Mouse (Mus musculus) left cerebral cortex, adult 2 months (tissue): ENCODE measurements around the gene Lars2. TPM values are rescaled to one million over a fixed set of nuclear protein-coding genes. Genes with fewer than 3 reads are reported as not detected.
A peak's percentile ranks its signal among the peaks of the same experiment; 100 is the strongest.

Experiments used
- DNase-seq, 2 experiments: peaks; one replicate each; pipeline ENCODE4 v3.0.0; 2021 to 2022; ENCODE audit warnings: low spot score in 2 of 2, mixed read lengths in 1 of 2; ENCODE audit errors: extremely low spot score in 1 of 2
- H3K27ac ChIP-seq: fragments of 200-600 bp; 2 replicates; pipeline ENCODE4 v1.8.1; 2022
- H3K4me3 ChIP-seq: fragments of 200-600 bp; 2 replicates; pipeline ENCODE4 v1.8.1; 2022
- CTCF ChIP-seq: fragments of 200-600 bp; IDR thresholded peaks from 2 replicates; pipeline ENCODE4 v1.8.1; 2022; ENCODE audit warnings: antibody characterized with exemption, mild to moderate bottlenecking, moderate library complexity
- intact Hi-C: fragments of 180-260 bp; cut with DNase I; formaldehyde crosslinking; loops from one replicate; pipeline ENCODE4 v1.15.1; 2025
- total RNA-seq, 2 experiments: library from RNA; stranded (reverse); gene quantifications; 2 replicates each; pipeline ENCODE4 v1.2.3; 2021

The Lars2 gene
- total RNA-seq, 2 experiments from 2014 or later: 29.6 to 56.2 TPM

DNA sequence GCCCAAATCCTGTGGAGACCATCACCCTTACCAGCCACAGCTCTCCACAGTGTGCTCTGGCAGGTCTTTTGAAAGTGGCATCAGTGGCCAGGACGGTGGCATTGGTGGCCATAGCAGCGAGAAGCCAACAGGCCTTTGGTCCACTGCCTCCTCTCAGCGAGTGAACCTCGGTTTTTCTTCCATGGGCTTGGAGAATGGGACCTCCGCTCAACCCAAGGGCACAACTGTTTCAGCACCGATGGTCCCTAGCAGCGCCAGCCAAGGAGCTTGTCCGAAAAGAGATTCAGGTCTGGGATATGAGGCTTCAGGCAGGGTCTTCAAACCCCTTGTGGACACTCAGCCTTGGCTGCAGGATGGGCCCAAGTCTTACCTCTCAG, 113.1 kb downstream of the Lars2 start:
- H3K4me3 ChIP-seq: peak overlapping the region; percentile 59

DNA sequence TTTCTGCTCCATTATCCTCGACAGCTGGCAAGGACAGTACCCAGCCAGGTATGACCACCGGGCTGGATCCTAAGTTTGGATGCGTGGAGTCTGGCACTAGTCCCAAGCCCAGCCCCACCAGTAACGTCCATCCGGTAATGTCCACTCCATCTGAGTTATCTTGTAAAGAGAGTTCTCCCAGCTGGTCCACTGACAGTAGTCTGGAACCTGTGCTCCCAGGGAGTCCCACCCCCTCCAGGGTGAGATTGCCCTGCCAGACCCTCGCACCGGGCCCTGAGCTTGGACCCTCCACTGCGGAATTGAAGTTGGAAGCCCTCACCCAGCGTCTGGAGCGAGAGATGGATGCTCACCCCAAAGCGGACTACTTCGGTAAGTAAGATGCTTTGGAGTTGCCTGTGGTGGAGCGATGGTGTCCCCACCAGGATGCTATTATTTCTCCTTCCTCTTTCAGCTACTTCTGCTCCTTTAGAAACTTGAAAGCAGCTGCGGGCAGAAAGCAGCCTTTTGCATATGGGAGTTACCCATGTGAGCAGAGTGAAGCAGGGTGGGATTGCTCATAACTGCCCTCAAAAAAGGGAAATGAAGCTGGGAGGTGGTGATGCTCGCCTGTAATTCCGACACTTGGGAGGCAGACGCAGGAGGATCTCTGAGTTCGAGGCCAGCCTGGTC, 113.7 kb downstream of the Lars2 start:
- no peak for DNase-seq
- no peak for TF ChIP-seq CTCF
- Histone ChIP-seq H3K4me3 (peak overlapping the region; percentile 19), H3K27ac (no peak overlapping the region)
- intact Hi-C loops: no loop called here

More for the DNA sequence above, 113.1 kb downstream of the Lars2 start:
- DNase-seq: no peak
- intact Hi-C loops: loop anchor here (2.0 kb wide), 1 partner anchor 23 kb away; no protein-coding TSS in a partner anchor
- no peak overlapping the region for H3K27ac ChIP-seq
- TF ChIP-seq CTCF: no peak

DNA sequence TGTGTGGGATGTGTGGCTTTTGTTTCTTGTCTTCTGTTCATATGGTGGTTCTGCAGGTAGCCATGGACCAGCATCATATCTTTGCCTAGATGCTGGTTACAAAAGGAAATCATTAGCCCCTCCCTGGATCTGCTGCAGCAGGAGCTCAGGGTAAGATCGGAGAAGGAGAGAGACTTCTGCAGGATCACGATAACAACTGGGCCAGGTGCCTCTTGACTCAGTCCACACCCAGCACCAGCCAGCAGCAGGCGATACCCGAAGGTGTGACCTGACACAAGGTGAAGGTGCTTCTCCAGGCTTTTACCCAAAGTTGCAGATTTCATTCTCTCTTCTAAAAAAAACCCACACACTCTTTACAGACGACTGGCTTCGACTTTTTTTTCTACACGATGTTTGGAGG, 114.4 kb downstream of the Lars2 start:
- Histone ChIP-seq H3K27ac (no peak overlapping the region), H3K4me3 (no peak overlapping the region)
- DNase-seq: no peak
- intact Hi-C loops: no loop called here
- no peak for TF ChIP-seq CTCF

DNA sequence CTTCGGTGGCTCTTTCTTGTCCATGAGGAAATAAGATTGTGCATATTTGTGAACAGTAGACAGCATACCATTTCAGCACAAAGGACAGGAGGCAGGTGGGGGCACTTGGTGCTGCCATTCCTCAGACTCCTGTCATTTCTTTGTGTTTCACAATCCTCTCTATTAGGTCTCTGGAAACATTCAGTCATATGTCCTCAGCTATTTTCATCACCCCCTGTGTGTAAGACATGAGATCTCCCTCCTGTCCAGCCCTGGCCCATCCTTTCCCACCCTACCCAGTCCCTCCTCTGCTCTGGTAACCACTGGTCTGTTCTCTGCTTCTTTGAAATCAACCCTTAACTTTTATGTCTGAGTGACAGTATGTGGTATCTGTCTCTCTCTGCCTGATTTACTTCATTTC, 116.9 kb downstream of the Lars2 start:
- DNase-seq: no peak
- no peak overlapping the region for H3K27ac ChIP-seq
- intact Hi-C loops: no loop called here
- no peak overlapping the region for H3K4me3 ChIP-seq
- no peak for TF ChIP-seq CTCF

DNA sequence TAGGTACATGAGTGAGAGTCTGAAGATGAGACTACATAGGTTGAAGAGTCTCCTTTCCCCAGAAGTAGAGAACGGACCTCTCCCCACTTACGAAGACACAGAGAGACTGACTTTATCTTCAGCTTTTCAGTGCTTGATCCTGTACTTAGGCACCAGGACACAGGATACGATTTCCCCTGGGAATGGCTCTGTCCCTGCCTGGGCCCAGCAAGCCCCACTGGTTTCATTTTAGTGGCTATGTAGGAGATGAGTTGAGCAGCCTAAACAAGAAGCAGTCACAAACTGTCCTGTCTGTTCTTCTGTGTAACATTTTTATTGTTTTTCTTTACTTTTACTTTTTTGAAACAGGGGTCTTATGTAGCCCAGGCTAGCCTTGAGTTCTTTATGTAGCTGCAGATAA, 118.1 kb downstream of the Lars2 start:
- Histone ChIP-seq H3K27ac (no peak overlapping the region), H3K4me3 (no peak overlapping the region)
- DNase-seq: no peak
- no peak for TF ChIP-seq CTCF
- intact Hi-C loops: no loop called here

DNA sequence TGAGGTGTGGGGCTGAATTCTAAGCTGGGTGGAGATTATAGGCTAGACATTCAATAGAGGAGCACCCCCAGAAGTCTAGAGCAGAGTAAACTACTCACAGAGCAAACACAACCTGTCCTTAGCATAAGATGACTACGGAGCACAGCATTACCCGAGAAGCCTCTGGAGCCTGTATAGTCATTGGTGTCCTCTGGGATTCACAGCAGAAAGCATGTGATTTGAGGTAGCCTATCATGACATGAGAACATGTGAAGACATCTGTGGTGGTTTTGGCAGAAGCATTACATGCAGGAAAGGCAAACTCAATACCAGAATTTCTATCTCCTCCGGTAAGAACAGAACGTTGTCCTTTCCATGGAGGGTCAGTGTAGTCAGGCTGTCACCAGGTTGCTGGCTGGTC, 118.8 kb downstream of the Lars2 start:
- H3K4me3 ChIP-seq: no peak overlapping the region
- TF ChIP-seq CTCF: no peak
- no peak for DNase-seq
- intact Hi-C loops: no loop called here
- no peak overlapping the region for H3K27ac ChIP-seq

DNA sequence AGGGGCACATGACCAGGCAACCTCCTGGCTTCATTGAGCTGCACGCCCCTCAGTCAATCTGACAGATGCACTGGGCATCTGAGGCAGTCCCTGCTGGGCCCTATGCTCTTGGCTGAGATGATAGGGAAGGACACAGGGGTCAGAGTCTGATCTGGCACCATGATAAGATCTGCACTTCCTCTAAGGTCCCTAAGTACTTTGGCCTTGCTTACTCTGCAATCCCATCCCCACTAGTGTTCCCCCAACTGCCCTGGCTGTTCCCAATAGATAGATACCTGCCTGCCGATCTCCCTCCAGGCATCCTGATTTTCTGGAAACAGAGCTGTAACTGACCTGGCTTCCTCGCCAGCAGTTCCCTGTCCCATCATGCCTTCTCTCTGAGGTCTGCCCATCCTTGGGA, 119.9 kb downstream of the Lars2 start:
- TF ChIP-seq CTCF: no peak
- DNase-seq: no peak
- Histone ChIP-seq H3K27ac (no peak overlapping the region), H3K4me3 (no peak overlapping the region)
- intact Hi-C loops: no loop called here

DNA sequence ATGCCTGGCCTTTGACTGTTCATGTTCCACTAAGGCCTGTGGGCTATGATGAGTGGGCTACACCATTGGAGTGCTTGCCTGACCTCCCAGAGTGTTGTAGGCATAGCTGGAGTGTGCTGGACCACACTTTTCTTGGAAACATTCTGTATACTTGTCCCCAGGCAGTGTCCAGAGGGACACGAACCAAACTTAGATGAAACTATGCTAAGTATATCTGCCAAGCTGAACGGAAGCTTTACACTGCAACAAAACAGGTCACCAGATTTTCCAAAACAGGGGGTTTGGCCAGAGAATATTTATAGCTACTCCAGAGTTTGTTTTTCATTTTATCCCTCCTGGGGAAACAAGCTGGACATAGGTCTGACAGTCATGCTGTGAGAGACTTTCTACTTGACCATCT, 122.3 kb downstream of the Lars2 start:
- no peak for DNase-seq
- no peak for TF ChIP-seq CTCF
- intact Hi-C loops: no loop called here

DNA sequence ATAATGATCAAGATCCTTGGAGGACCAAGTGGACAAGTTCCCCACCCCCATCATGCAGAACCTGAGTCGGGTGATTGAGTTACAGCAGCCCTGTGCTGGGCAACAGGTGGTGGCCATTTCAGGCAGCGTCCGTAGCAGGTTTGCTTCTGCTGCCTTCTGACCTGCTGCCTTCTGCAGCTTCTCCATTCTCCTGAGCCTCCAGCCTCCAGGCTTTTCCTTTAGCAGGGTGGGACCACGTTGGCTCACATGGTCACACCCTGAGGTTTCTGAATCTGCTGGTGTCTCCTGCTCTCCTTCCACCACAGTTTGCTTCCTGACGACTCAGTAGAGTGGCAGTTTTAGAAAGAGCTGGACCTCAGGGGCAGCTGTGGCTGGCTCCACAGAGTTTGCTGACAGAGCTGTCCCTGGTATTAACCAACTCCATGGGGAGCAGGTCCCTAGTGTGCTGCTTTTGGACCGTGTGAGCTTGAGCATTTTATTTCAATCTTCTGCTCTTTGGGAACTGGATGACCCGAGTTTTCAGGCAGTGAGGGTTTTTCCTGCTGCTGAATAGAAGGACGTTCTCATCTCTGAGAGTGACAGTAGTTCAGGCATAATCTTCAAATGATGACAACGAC, 123.1 kb downstream of the Lars2 start:
- TF ChIP-seq CTCF: no peak
- DNase-seq: no peak
- Histone ChIP-seq H3K4me3 (no peak overlapping the region), H3K27ac (no peak overlapping the region)
- intact Hi-C loops: no loop called here

More for the DNA sequence above, 122.3 kb downstream of the Lars2 start:
- Histone ChIP-seq H3K27ac (no peak overlapping the region), H3K4me3 (no peak overlapping the region)

DNA sequence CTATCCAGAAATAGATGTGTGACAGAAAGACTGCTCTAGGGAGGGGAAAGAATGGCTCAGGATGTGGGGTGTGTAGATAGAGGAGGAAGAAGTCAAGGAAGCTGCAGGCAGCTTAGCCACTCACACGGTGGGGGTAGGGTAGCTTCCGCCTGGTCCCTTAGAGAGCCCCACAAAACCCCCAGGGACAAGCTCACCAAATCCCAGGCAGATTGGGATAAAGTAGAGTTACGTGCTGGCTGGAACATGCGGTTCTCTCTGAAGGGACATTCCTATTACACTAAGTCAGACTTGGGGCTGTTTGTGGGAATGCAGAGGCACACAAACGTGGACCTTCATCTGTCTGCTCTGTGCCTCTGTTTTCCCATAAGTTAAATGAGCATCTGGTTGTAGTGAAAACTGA, 124.2 kb downstream of the Lars2 start:
- TF ChIP-seq CTCF: no peak
- Histone ChIP-seq H3K27ac (0 out of 2 replicates have a peak overlapping the region, but pooled peaks have one; percentile 8), H3K4me3 (no peak overlapping the region)
- DNase-seq: no peak
- intact Hi-C loops: no loop called here

DNA sequence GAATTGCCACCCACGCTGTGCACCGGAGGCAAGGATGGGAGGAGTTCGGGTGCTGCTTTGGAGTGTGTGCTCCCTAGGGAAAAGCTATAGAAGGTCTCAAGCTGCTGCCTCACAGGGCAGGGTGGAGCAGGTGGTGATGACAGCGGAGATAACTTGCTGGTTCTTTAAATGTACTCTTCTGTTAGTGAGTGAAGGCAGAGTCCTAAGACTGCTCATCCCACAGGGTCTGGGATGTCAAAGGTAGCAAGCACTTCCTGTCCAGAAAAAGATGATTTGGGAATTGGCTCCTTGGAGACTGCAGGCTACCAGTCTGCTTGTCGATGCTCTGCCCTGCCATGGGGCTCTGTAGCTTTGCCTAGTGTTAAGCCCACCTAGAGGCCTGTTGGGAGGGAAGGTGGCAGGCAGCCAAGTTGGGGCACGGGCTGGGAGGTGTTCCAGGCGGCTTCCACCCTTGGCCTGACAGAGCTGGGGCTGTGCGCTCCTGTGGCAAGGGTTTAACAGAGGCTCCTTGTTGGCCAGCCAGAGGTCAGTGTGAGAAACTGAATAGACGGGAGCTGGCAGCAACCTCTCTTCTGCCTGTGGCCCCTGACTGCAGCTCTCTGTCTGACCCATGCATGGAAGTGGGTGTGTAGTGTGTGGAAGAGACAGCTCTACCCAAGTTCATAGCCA, 125.3 kb downstream of the Lars2 start:
- Histone ChIP-seq H3K4me3 (no peak overlapping the region), H3K27ac (no peak overlapping the region)
- DNase-seq: peak in 1 of 2 experiments; percentile 50
- TF ChIP-seq CTCF: no peak
- intact Hi-C loops: no loop called here

DNA sequence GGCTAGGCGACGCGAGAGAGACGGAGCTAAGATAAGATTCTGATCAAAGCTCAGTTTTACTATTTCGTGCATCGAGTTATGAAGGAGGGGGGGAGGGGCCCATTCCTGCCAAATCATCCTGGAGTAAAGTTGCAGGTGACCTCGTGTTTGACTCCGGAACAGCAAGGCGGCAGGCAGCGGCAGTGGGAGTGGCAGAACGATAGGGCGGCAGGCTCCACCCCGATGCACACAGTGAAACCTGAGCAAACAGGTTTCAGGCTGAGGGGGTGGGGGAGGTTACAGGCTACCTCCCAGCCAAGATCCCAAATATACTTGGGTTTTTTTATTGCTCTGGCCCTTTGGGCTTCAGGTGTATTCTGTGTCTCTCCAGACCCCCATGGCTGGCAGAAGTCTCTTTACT, 129.9 kb downstream of the Lars2 start:
- Histone ChIP-seq H3K27ac (no peak overlapping the region), H3K4me3 (no peak overlapping the region)
- intact Hi-C loops: no loop called here
- no peak for TF ChIP-seq CTCF
- no peak for DNase-seq

DNA sequence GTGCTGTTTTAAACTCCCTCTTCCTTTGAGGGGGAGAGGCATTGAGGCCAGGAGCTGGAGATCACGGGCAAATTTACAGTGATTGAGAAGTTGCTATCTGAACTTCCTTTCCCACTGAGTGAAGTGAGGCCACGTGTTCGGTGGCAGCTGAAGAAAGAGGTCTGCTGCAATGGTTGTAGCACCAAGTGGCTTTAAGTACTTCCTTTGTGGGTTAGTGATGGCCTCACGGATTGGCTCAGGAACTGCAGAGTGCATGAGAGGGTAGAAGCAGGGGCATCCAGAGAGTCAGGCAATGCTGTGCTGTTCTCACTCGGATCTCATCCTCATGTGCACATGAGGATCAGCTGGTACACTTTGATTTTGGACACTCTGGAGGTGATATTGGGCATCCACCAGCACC, 131.2 kb downstream of the Lars2 start:
- DNase-seq: no peak
- TF ChIP-seq CTCF: no peak
- no peak overlapping the region for H3K27ac ChIP-seq
- intact Hi-C loops: no loop called here
- no peak overlapping the region for H3K4me3 ChIP-seq
